Mouse (Mus musculus): Measurements from ENCODE around the gene Comt. TPM values are rescaled to one million over a fixed set of nuclear protein-coding genes. Genes with fewer than 3 reads are reported as not detected.

Comt gene
- 100 to 1,000 TPM; 133 to 156 TPM for total RNA-seq (2021)

- intact Hi-C loops (cut with DNase I) = loop anchor here (5.0 kb wide), 1 partner anchor 80 kb away; the partner anchor contains the start of genes Arvcf and Tango2
- no peak for DNase-seq
Observed at GRCm38 (mm10) chr16:18426802-18427280, at the start of gene Comt. Gene Comt (minus strand): TSS chr16:18426852.

GRCm38 (mm10) chr16:18474021-18474420 is 47.4 kb upstream of the Comt start:
- intact Hi-C loops (cut with DNase I) = no loop called here
- DNase-seq = no peak

- DNase-seq = no peak
- intact Hi-C loops (cut with DNase I) = no loop called here
Observed at GRCm38 (mm10) chr16:18472976-18473375, 46.3 kb upstream of the Comt start.

GRCm38 (mm10) chr16:18472416-18472815 is 45.8 kb upstream of the Comt start:
- no peak for DNase-seq
- intact Hi-C loops (cut with DNase I) = no loop called here

- intact Hi-C loops (cut with DNase I) = no loop called here
- no peak for DNase-seq
Observed at GRCm38 (mm10) chr16:18471976-18472375, 45.3 kb upstream of the Comt start.

GRCm38 (mm10) chr16:18471381-18471955 is 44.8 kb upstream of the Comt start:
- intact Hi-C loops (cut with DNase I) = no loop called here
- DNase-seq = no peak

- intact Hi-C loops (cut with DNase I) = no loop called here
- DNase-seq = no peak
Observed at GRCm38 (mm10) chr16:18470829-18471228, 44.2 kb upstream of the Comt start.

- peak; percentile 49 to 61 for DNase-seq
- intact Hi-C loops (cut with DNase I) = loop anchor here (5.0 kb wide), 1 partner anchor 33 kb away; the partner anchor contains the start of genes Gnb1l and Rtl10
Observed at GRCm38 (mm10) chr16:18464271-18464670, 37.6 kb upstream of the Comt start.

GRCm38 (mm10) chr16:18462598-18462997 is 35.9 kb upstream of the Comt start:
- intact Hi-C loops (cut with DNase I) = loop anchor here (5.0 kb wide), 1 partner anchor 35 kb away; the partner anchor contains the start of genes Gnb1l and Rtl10
- peak; percentile 33 to 44 for DNase-seq

GRCm38 (mm10) chr16:18462031-18462430 is 35.4 kb upstream of the Comt start:
- no peak for DNase-seq
- intact Hi-C loops (cut with DNase I) = loop anchor here (5.0 kb wide), 1 partner anchor 35 kb away; the partner anchor contains the start of genes Gnb1l and Rtl10

GRCm38 (mm10) chr16:18460826-18461225 is 34.2 kb upstream of the Comt start:
- intact Hi-C loops (cut with DNase I) = loop anchor here (5.0 kb wide), 1 partner anchor 36 kb away; the partner anchor contains the start of genes Gnb1l and Rtl10
- DNase-seq = no peak

GRCm38 (mm10) chr16:18459955-18460370 is 33.3 kb upstream of the Comt start:
- intact Hi-C loops (cut with DNase I) = loop anchor here (5.0 kb wide), 1 partner anchor 37 kb away; the partner anchor contains the start of genes Gnb1l and Rtl10
- peak; percentile 53 to 60 for DNase-seq

- intact Hi-C loops (cut with DNase I) = no loop called here
- DNase-seq = peak in 1 of 2 experiments; percentile 25
Observed at GRCm38 (mm10) chr16:18459335-18459954, 32.8 kb upstream of the Comt start.

- no peak for DNase-seq
- intact Hi-C loops (cut with DNase I) = no loop called here
Observed at GRCm38 (mm10) chr16:18458661-18459060, 32.0 kb upstream of the Comt start.

GRCm38 (mm10) chr16:18455407-18455806 is 28.8 kb upstream of the Comt start:
- intact Hi-C loops (cut with DNase I) = no loop called here
- no peak for DNase-seq

- DNase-seq = peak in 1 of 2 experiments; percentile 18
- intact Hi-C loops (cut with DNase I) = no loop called here
Observed at GRCm38 (mm10) chr16:18453846-18454245, 27.2 kb upstream of the Comt start.

GRCm38 (mm10) chr16:18452361-18452862 is 25.8 kb upstream of the Comt start:
- intact Hi-C loops (cut with DNase I) = no loop called here
- no peak for DNase-seq

GRCm38 (mm10) chr16:18451486-18452181 is 25.0 kb upstream of the Comt start:
- intact Hi-C loops (cut with DNase I) = no loop called here

GRCm38 (mm10) chr16:18449005-18449404 is 22.4 kb upstream of the Comt start:
- intact Hi-C loops (cut with DNase I) = loop anchor here (10.0 kb wide), 1 partner anchor 346 kb away; no protein-coding TSS in a partner anchor

More at GRCm38 (mm10) chr16:18451486-18452181, 25.0 kb upstream of the Comt start:
- DNase-seq = no peak

GRCm38 (mm10) chr16:18448104-18448503 is 21.5 kb upstream of the Comt start:
- no peak for DNase-seq
- intact Hi-C loops (cut with DNase I) = loop anchor here (10.0 kb wide), 1 partner anchor 347 kb away; no protein-coding TSS in a partner anchor

More at GRCm38 (mm10) chr16:18449005-18449404, 22.4 kb upstream of the Comt start:
- DNase-seq = no peak

GRCm38 (mm10) chr16:18447243-18447642 is 20.6 kb upstream of the Comt start:
- intact Hi-C loops (cut with DNase I) = loop anchor here (10.0 kb wide), 1 partner anchor 348 kb away; no protein-coding TSS in a partner anchor
- no peak for DNase-seq
